Mouse (Mus musculus) embryonic facial prominence, embryonic 14.5 days (tissue): ENCODE data around the gene Ankib1. TPM values are rescaled to one million over a fixed set of nuclear protein-coding genes. Genes with fewer than 3 reads are reported as not detected.

Experiments
- ATAC-seq: fragments of 200-750 bp; cut with Nextera tagmentation; 2 replicates; pipeline ENCODE4 v1.8.0; 2017; ENCODE audit warnings: low read depth, moderate number of reproducible peaks, moderate TSS enrichment
- DNase-seq: peaks from one replicate; pipeline ENCODE4 v3.0.0-alpha.2; 2015; ENCODE audit warnings: low spot score
- H3K27ac ChIP-seq: fragments of 300-500 bp; sonication (generic); replicated peaks from 2 replicates; pipeline ENCODE4 v1.5.1; 2014; ENCODE audit warnings: low read depth, mild to moderate bottlenecking, low read length, moderate library complexity
- H3K27me3 ChIP-seq: fragments of 300-500 bp; sonication (generic); replicated peaks from 2 replicates; pipeline ENCODE4 v1.6.1; 2014; ENCODE audit warnings: low read length; ENCODE audit not compliant: control insufficient read depth, insufficient read depth
- H3K36me3 ChIP-seq: fragments of 300-500 bp; sonication (generic); 2 replicates; pipeline ENCODE4 v1.6.1; 2014; ENCODE audit warnings: low read length, mixed read lengths; ENCODE audit not compliant: control insufficient read depth, insufficient read depth
- H3K4me1 ChIP-seq: fragments of 300-500 bp; sonication (generic); 2 replicates; pipeline ENCODE4 v1.6.1; 2014; ENCODE audit warnings: antibody characterized with exemption, low read length; ENCODE audit not compliant: control insufficient read depth, insufficient read depth
- H3K4me2 ChIP-seq: fragments of 300-500 bp; sonication (generic); 2 replicates; pipeline ENCODE4 v1.6.1; 2014; ENCODE audit warnings: low read depth, mild to moderate bottlenecking, low read length, moderate library complexity, mixed read lengths
- H3K4me3 ChIP-seq: fragments of 300-500 bp; sonication (generic); 2 replicates; pipeline ENCODE4 v1.5.1; 2014; ENCODE audit warnings: low read depth, mild to moderate bottlenecking, low read length
- H3K9ac ChIP-seq: fragments of 300-500 bp; sonication (generic); 2 replicates; pipeline ENCODE4 v1.6.1; 2014; ENCODE audit warnings: low read depth, mild to moderate bottlenecking, low read length, moderate library complexity, mixed read lengths
- H3K9me3 ChIP-seq: fragments of 300-500 bp; sonication (generic); 2 replicates; pipeline ENCODE4 v1.6.1; 2016; ENCODE audit warnings: low read length; ENCODE audit not compliant: control insufficient read depth
- WGBS: fragments of 180-500 bp; shearing (Covaris S2); extraction: QIAGEN DNeasy Blood & Tissue Kit; methylation state at CpG from one replicate; pipeline ENCODE4 v1.1.7; 2014; 5-methylcytosine and 5-hydroxymethylcytosine counted together
- polyA plus RNA-seq: library from polyadenylated mRNA; unstranded; fragments of >200 nt; fragmentation: Nextera tagmentation; extraction: Ambion mirVana; gene quantifications from 2 replicates; pipeline ENCODE4 v1.2.1, GENCODE M21; 2014

Ankib1 gene
- 13.2 and 15.2 TPM in 2 replicates for polyA plus RNA-seq

DNA sequence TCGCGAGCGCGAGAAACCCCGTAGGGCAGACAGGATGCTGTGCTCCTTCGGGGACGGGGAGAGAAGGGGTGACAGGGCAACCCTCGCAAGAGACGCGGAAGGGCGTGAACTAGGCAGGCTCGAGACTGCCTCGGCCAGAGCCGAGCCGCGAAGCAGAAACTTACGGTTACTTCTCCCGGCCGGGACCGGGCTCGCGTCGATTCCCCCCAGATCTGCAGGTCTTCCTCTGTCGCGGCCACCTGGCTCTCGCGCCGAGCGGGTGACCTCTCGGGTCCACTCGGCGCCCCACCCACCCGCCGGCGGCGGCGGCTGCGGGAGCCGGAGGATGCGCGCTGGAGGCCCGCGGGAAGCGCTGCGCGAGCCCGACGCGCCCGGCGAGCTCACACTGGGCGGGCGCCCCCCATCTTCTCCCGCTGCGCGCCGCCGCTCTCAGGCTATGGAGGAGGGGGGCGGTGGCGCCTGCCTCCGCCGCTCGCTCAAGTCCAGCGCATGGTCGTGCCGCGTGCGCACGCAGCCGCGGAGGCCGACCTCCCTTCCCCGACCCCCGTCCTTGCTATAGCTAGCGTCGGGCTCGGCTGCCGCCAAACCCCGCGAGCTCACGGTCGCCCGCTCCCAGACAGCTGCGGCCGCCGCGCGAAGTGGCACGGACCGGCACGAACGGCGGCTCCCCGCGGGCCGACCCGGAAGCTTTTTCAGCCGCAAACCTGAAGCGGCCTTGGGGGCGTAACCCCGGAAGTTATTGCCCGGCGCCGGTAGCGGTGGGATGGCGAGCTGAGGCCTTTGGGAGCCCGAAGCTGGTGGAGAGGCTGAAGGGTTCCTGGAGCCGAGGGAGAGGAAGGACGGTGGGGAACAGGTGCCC is at the start of gene Ankib1, which contains the start of gene Krit1:
TSS of gene Ankib1 (minus strand) at position 493 of the 859 bp plus-strand sequence.
TSS of gene Krit1 (plus strand) at position 752 of the 859 bp plus-strand sequence.
- ATAC-seq (peak; percentile 95), DNase-seq (peak; percentile 92)
- peak within 1 kb of the TSS; percentile 84 for H3K9ac ChIP-seq
- H3K27me3 ChIP-seq, result no peaks in the 10 kb centered on the region
- peak within 1 kb of the TSS; percentile 82 for H3K27ac ChIP-seq
- under 1% methylated on average over 17 of the region's 109 CpGs for WGBS
- peak within 1 kb of the TSS; percentile 78 for H3K4me2 ChIP-seq
- peak within 1 kb of the TSS; percentile 85 for H3K4me3 ChIP-seq
- H3K36me3 ChIP-seq, result no peaks in the 10 kb centered on the region
- no peaks in the 10 kb centered on the region for H3K9me3 ChIP-seq
- H3K4me1 ChIP-seq, result peaks cover 6% of the 10 kb centered on the region

DNA sequence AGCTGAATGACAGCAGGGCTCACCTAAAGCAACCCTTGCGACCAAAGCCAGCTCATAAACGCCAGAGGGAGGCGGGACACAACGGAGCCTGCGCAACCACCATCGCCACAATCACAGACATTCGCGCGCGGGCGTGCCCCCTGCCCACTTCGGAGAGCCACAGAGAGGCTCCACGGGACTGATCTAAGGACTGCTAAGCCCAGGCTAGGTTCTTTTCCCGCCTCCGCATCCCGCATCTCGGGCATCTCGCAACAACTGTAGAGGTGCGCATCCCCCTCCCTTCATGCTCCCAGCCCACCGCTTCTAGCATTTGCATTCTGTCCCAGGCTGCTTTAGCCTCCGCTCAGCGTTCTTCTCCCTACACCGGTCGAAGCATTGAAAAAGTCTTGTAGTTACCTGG is 42.3 kb upstream of the Ankib1 start, which contains the start of gene Lrrd1:
TSS of gene Lrrd1 (plus strand) at position 148 of the 400 bp plus-strand sequence.
- H3K36me3 ChIP-seq, result peaks cover 14% of the 10 kb centered on the region
- peak within 1 kb of the TSS; percentile 71 for H3K4me2 ChIP-seq
- H3K4me1 ChIP-seq, result no peaks in the 10 kb centered on the region
- no peak; the same call in 1 of the 2 replicates for ATAC-seq
- H3K27me3 ChIP-seq, result no peaks in the 10 kb centered on the region
- no peak within 1 kb of the TSS for H3K27ac ChIP-seq
- peak; percentile 2 for DNase-seq
- H3K9me3 ChIP-seq, result no peaks in the 10 kb centered on the region
- H3K9ac ChIP-seq, result peak within 1 kb of the TSS; percentile 49; the same call in 1 of the 2 replicates
- WGBS, result 10% methylated on average over 17 of the region's 24 CpGs
- H3K4me3 ChIP-seq, result peak within 1 kb of the TSS; percentile 37

DNA sequence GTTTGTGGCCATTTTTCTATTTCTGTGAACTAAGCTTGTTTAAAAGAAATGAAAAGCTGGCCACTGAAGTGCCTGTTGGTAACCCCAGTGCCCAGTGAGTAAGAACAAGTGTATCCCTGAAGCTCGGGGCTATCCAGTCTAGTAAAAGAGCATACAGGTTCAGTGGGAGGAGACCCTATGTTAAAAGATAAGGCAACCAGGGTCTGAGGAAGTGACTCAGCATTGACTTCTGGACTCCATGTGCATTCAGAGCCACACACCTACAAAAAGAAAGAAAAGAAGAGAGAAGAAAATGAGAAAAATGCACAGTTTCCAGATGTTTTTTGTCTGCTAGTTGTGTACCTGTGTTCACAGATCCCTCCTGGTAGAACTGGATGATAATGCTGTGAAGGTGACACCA is 31.4 kb upstream of the Ankib1 start:
- DNase-seq, result no peak
- WGBS, result 83% methylated on average over 1 of the region's 1 CpGs

DNA sequence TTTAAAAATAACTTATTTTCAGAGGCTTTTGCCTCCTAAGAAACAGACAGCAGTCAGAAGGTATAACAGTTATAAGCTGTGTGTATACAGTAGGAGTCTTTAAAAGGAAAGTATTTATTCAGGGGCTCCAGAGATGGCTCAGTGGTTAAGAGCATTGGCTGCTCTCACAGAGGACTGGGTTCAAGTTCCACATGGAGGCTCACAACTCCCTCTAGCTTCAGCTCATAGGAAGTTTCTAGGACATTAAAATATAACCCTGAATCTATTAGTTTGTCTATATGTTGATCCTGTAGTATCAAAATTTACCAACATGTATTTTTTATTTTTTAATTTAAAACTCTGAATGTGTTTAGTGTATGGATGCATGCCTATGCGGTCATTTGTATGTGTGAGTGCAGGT is 5.7 kb upstream of the Ankib1 start:
- ATAC-seq (no peak), DNase-seq (no peak)
- Histone ChIP-seq H3K36me3 (peaks cover 30% of the 10 kb centered on the region), H3K4me1 (no peaks in the 10 kb centered on the region), H3K27me3 (no peaks in the 10 kb centered on the region), H3K4me2 (no peak overlapping the region), H3K9ac (no peak overlapping the region), H3K27ac (no peak overlapping the region), H3K4me3 (no peak overlapping the region), H3K9me3 (no peaks in the 10 kb centered on the region)
- 96% methylated on average over 1 of the region's 1 CpGs for WGBS

More for the DNA sequence above, 31.4 kb upstream of the Ankib1 start:
- Histone ChIP-seq H3K4me3 (no peak overlapping the region), H3K9ac (no peak overlapping the region), H3K4me1 (no peaks in the 10 kb centered on the region), H3K9me3 (peaks cover 10% of the 10 kb centered on the region; the same call in 1 of the 2 replicates), H3K27ac (no peak overlapping the region), H3K36me3 (peaks cover 54% of the 10 kb centered on the region), H3K27me3 (no peaks in the 10 kb centered on the region), H3K4me2 (no peak overlapping the region)
- ATAC-seq, result no peak

DNA sequence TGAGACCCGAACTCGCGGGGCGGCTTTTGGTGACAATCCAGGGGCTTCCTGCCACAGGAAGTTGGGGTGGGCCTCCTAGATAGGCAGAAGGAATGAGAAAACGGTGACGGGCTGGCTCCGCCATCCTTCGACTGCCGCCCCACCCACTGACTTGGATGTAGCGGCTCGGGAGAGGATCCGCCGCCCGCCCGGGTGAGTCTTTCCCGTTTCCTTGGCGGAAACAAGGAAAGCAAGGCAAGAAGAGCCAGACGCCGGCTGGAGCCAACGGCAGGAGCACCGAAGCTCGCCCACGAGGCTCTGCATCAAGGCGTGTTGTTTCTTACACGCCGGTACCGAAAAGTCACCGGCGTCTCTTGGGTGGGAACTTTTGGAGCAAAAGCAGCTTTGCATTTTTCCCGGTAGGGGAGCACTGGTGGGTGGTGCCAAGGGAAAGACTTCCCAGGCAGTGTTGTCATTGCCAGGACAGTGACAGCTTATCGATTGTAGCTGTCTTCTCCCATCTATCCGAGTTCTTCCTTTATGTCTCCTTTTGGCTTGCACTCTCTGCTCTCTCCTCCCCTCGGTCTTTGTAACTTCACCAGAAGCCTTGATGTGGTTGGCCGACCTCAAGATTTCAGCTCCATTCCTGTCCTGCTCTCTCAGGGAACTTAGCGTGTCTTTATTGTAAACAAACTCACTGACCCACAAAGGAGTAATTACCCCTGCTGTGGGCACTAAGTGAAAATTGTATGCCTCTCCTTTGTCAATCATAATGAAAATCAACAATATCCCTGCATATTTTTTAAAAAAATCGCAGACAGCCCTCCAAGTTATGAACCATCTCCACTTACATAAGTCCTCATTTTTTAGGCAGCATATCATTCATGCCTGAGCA is 804 bp upstream of the Ankib1 start:
- H3K36me3 ChIP-seq, result 0 out of 2 replicates have a peak, but pooled peaks cover 4% of the 10 kb centered on the region
- H3K4me3 ChIP-seq, result peak overlapping the region; percentile 85
- peak overlapping the region; percentile 78 for H3K4me2 ChIP-seq
- WGBS, result under 1% methylated on average over 36 of the region's 36 CpGs
- ATAC-seq (peak; percentile 83), DNase-seq (peak; percentile 64)
- no peaks in the 10 kb centered on the region for H3K9me3 ChIP-seq
- H3K27me3 ChIP-seq, result no peaks in the 10 kb centered on the region
- H3K9ac ChIP-seq, result peak overlapping the region; percentile 84
- H3K4me1 ChIP-seq, result peaks cover 6% of the 10 kb centered on the region
- H3K27ac ChIP-seq, result peak overlapping the region; percentile 82

DNA sequence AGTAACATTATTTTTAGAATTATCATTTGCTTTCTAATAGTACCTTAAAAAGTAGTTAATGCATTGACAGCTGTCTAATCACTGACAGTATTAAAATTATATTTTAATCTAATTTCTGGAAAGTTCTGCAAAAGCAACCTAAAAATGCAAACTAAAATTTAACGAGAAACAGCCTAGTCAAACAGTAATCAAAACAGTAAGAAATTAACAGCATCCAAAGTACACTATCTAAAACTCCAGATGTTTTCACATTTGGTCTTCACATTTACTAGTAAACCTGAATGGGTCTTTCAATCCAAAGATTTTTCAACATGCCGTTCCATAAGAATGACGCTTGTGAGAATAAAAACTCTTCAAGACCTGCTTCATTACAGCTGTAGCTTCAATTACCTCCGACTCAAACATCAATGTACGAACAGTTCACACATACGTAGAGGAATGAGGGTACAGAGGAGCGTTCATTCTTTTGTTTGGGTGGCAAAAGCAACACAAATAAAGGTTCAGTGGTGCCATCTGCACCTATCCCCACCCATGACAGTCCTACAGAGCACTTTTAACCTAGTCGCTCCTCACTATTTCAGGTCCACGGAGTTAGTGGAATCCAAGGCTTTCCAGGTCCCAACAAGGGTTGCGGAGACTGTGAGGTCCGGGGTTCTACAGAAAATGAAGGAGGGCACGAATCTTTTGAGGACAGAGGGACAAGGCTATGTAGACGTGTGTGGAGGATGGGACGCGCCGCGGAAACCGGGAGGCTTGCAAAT is 873 bp downstream of the Ankib1 start:
- Histone ChIP-seq H3K9me3 (no peaks in the 10 kb centered on the region), H3K4me3 (peak overlapping the region; percentile 85), H3K27me3 (no peaks in the 10 kb centered on the region), H3K36me3 (no peaks in the 10 kb centered on the region), H3K4me2 (peak overlapping the region; percentile 78), H3K27ac (peak overlapping the region; percentile 82; the same call in 1 of the 2 replicates), H3K4me1 (peaks cover 6% of the 10 kb centered on the region), H3K9ac (peak overlapping the region; percentile 84)
- DNase-seq (peak; percentile 9), ATAC-seq (no peak)
- 4% methylated on average over 18 of the region's 18 CpGs for WGBS

DNA sequence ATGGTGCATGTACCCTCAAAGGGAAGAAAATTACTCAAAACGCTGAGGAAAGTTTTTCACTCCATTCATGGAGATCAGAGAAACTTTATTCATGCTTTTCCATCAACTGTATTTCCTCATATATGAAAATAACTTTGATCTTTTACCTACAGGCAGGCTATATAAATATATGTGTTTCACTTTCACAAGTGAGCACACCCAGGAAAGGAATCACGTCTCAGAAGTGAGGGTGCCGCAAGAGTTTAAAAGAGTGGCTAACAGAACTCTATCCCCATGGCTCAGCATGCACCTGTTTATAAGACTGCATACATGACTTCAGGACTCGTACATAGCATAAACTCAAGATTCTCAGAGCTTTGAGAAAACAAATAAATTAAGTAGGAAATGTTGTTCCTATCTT is 1.8 kb downstream of the Ankib1 start:
- DNase-seq (no peak), ATAC-seq (no peak)
- Histone ChIP-seq H3K4me1 (peaks cover 6% of the 10 kb centered on the region), H3K4me2 (peak overlapping the region; percentile 31), H3K9ac (no peak overlapping the region), H3K27ac (no peak overlapping the region), H3K36me3 (no peaks in the 10 kb centered on the region), H3K9me3 (no peaks in the 10 kb centered on the region), H3K27me3 (no peaks in the 10 kb centered on the region), H3K4me3 (no peak overlapping the region; the same call in 1 of the 2 replicates)
- WGBS, result 72% methylated on average over 4 of the region's 4 CpGs

DNA sequence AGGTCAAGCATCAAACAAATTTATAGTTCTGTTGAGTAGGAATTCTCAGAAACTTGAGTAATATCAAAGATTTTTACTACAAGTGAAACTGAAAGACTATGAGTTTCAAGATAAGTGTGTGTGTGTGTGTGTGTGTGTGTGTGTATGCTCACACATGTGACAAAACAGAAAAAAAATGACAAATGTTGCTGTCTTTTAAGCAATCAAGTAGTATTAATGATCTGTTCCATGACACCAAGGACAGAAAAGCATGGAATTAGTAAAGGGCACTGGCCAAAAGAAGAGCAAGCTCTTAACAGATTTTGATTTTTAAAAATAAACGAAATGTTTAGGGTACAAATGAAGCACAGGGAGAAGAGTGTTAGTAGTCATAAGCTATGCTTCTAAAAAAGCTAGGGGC is 2.7 kb downstream of the Ankib1 start:
- H3K4me2 ChIP-seq, result no peak overlapping the region
- H3K27ac ChIP-seq, result no peak overlapping the region
- H3K4me1 ChIP-seq, result peaks cover 6% of the 10 kb centered on the region
- DNase-seq, result no peak
- ATAC-seq, result no peak
- no peaks in the 10 kb centered on the region for H3K36me3 ChIP-seq
- no peaks in the 10 kb centered on the region for H3K27me3 ChIP-seq
- WGBS, result 78% methylated on average over 1 of the region's 1 CpGs
- H3K4me3 ChIP-seq, result no peak overlapping the region
- no peaks in the 10 kb centered on the region for H3K9me3 ChIP-seq
- H3K9ac ChIP-seq, result no peak overlapping the region
